Mouse (Mus musculus): ENCODE results near the gene Olfr466. TPM values are rescaled to one million over a fixed set of nuclear protein-coding genes. Genes with fewer than 3 reads are reported as not detected.

Olfr466 gene
- not detected for total RNA-seq (2021)

DNA sequence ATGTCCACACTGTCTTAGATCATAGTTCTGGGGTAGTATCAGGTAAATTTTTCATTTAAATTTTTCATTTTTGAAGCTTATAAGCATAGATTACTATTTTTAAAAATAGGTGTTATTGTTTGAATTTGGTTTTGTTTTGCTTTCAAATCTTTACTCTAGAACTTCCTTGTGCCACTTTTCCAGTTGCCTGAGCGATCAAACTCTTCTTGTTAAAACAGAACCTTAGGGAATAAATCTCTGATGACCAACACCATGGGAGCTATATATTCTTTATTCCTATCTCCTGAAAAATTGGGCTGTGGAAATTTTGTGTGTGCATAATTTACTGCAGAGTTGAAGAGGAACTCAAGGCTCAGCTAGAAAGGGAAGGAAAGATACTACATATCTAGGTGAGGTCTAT is at the start of gene Olfr466:
Gene Olfr466 (plus strand): TSS at position 301 of the 400 bp plus-strand sequence.
- DNase-seq (ENCODE audit: low spot score in 2 of 2), result no peak
- intact Hi-C loops (cut with DNase I), result no loop called here

GRCm38 (mm10) chr13:65100678-65101077 is 49.4 kb upstream of the Olfr466 start:
- DNase-seq (ENCODE audit: low spot score in 2 of 2), result no peak
- intact Hi-C loops (cut with DNase I), result no loop called here

DNA sequence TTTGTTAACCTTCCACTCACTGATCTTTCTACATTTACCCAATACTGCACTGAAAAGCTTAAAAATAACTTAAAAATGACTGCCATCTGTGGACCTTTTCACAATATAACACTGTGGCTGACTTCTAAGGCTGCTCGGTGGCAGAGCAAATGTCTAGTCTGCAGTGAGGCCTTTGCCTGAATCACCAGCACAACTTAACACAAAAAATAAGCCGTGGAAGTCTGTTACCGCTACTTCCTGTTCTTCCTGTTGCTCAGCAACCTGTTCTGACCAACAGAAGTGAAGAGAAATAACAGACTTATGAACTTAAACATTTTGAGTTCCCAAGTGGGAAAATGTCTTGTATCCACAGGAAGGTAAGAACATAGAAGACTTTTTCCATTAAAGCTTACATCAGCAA is 48.8 kb upstream of the Olfr466 start:
- no peak for DNase-seq (ENCODE audit: low spot score in 2 of 2)
- intact Hi-C loops (cut with DNase I), result no loop called here

- intact Hi-C loops (cut with DNase I), result loop anchor here (5.0 kb wide), 1 partner anchor 130 kb away; no protein-coding TSS in a partner anchor
- DNase-seq (ENCODE audit: low spot score in 2 of 2), result no peak
Observed at GRCm38 (mm10) chr13:65111961-65112360, 38.1 kb upstream of the Olfr466 start.

DNA sequence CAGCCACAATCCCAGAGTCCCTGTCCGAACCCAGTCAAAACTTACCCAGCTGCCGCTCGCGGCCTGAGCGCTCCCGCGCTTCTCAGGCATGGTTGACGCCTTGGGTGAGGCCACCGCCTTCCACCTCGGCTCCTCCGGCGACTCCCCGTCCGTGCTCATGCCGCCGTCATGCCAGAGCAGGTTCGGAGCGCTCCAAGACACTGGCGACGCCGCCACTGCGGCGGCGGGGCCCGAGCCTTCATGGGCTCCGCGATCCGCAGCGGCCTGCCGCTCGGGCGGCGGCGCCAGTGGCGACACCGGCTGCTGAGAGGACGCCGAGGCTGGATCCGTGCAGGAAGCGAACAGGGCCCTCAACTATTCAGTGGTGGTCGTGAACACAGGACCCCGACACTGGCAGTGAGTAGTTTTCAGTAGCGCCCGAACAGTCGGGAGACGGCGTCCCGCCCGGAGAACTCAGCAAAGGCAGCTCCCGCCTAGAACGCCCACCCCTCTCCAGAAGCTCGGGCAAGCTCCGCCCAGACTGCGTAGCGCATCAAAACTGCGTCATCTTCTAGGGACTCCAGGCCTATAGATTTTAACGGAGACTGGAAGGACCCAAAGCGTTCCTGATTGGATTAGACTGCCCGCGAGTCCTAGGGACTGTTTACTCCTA is 37.5 kb upstream of the Olfr466 start, which contains the start of gene Mfsd14b:
Gene Mfsd14b (minus strand): TSS at position 517 of the 652 bp plus-strand sequence.
- intact Hi-C loops (cut with DNase I), result loop anchor here (5.0 kb wide), 1 partner anchor 130 kb away; no protein-coding TSS in a partner anchor

DNA sequence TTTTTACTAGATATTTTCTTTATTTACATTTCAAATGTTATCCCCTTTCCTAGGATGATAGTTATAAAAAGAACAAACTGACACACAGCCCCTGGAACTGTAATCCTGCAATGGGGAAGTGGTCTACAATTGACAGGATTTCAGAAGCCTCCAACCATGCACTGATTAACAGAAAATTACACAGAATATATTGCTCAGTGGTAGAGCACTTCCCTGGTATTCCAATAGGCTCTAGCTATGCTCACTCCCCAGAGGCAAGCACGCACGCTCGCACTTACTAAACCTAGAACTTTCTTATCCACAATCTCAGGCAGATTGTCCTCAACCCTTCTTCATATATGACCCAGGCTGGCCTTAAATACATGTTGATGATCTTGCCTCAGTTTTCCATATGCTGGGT is 36.8 kb upstream of the Olfr466 start:
- intact Hi-C loops (cut with DNase I), result loop anchor here (5.0 kb wide), 1 partner anchor 129 kb away; no protein-coding TSS in a partner anchor

More for the DNA sequence above, 37.5 kb upstream of the Olfr466 start, which contains the start of gene Mfsd14b:
- peak; percentile 93 for DNase-seq (ENCODE audit: low spot score in 2 of 2)

GRCm38 (mm10) chr13:65120984-65121383 is 29.1 kb upstream of the Olfr466 start:
- no peak for DNase-seq (ENCODE audit: low spot score in 2 of 2)
- intact Hi-C loops (cut with DNase I), result no loop called here

More for the DNA sequence above, 36.8 kb upstream of the Olfr466 start:
- DNase-seq (ENCODE audit: low spot score in 2 of 2), result peak in 1 of 2 experiments; percentile 4

- no peak for DNase-seq (ENCODE audit: low spot score in 2 of 2)
- intact Hi-C loops (cut with DNase I), result no loop called here
Observed at GRCm38 (mm10) chr13:65122111-65122510, 27.9 kb upstream of the Olfr466 start.

DNA sequence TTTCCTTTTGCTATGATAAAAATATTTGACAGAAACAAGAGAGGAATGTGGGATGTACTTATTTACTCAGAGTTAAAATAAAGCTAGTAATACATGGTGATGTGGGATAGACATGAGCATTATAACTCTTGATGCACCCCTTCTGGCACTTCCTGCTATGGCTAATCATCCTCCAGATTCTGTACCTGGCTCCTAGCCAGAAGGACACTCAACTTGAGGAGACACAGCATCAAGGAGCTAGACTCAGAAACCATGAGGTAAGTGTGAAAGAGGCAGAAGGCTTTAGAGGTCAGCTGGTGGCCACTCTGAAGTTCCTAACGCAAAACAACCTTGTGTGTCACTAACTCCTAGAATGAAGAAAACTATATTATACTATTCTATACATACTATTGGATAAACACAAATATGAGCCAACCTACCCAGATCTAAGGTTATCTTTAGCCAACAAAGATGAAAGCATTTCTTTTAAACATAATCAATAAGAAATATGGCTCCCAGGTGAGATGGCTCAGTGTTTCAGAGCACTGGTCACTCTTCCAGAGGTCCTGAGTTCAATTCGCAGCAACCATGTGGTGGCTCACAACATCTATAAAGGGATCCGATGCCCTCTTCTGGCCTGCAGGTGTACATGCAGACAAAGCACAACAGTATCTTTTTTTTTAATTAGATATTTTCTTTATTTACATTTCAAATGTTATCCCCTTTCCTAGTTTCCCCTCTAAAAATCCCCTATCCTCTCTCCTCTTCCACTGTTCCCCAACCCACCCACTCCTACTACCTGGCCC is 22.8 kb upstream of the Olfr466 start:
- intact Hi-C loops (cut with DNase I), result no loop called here
- no peak for DNase-seq (ENCODE audit: low spot score in 2 of 2)

GRCm38 (mm10) chr13:65137789-65138188 is 12.3 kb upstream of the Olfr466 start, which contains the start of gene Olfr465-ps1:
Olfr465-ps1 (plus strand) TSS chr13:65138089.
- intact Hi-C loops (cut with DNase I), result no loop called here
- no peak for DNase-seq (ENCODE audit: low spot score in 2 of 2)

DNA sequence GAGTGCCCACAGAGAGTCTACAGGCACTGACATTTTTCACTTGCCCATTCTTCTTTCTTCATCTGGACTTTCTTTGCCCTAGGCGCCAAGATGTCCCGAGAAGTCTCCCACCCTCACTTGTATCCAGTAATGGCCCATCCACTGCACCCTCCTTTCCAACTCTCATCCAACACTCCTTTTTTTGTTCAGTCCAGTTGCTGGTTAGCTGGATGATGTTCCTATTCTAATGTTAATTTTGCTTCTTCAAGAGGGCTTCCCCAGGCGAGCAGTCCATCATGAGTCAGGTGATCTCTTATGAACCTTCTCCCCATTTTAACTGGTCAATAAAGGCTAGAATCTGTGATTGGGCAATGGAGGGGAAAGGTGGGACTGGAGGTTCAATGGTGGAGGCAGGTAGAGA is 24.1 kb downstream of the Olfr466 start:
- DNase-seq (ENCODE audit: low spot score in 2 of 2), result no peak
- intact Hi-C loops (cut with DNase I), result no loop called here

DNA sequence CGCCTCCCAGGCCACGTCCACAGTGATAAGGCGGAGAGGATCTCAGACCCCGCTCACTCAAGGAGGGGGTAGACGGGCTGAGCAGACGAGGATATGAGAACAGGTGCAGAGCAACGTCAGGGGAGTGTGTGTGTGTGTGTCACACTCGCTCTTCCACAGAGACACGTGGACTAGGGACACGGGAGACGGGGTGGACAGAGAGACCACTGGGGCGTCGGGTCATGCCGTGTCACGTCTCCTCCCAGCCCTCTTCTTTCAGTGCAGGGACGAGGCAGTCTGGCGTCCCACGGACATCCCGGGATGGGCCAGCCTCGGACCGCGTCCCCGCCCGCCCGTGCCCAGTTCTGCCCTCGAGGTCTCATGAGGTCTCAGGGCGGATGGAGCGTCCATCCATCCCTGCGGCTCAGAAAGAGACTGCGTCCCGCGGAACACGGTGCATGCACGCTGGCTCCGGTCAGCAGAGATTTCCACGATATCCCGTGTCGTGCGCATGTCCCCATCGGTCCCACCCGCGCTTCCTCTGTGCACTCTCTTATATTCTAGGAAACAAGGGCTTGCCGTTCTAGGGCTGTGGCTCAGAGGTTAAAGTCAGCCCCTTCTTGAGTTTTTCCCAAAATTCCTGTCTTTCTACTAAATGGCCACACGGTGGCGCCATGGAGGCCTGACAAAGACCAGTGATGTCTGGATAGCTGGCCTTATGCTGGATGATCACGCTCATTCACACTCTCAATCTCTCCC is 25.9 kb downstream of the Olfr466 start:
- peak; percentile 5 to 6 for DNase-seq (ENCODE audit: low spot score in 2 of 2)
- intact Hi-C loops (cut with DNase I), result no loop called here

DNA sequence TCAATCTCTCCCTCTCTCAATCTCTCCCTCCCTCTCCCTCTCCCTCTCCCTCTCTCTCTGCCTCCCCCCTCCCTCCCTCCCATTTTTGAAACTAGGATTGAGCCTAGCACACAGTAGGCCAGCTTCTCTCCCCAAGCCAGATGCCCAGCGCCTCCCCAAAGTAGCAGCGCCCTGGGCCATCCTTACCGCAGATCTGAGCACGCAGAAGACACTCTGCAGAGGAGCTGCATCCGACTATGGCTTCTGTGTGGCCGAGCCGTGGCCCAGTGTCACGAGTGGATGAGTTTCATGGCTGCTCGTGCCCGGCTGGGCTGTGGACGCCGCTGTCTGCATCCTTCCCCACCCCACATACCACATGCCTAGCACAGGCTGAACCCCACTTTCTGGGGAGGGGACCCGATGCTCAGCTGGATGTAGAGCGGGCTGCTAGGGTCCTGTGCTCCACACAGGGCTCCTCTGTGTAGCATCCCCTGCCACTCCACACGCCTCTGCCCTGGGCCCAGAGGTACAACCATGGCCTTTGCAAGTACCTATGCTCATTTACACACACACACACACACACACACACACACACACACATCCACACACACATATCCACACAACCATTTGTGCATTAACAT is 26.5 kb downstream of the Olfr466 start:
- DNase-seq (ENCODE audit: low spot score in 2 of 2), result no peak
- intact Hi-C loops (cut with DNase I), result no loop called here

- intact Hi-C loops (cut with DNase I), result no loop called here
- DNase-seq (ENCODE audit: low spot score in 2 of 2), result no peak
Observed at GRCm38 (mm10) chr13:65200667-65201066, 50.6 kb downstream of the Olfr466 start.

Other genes with a start within 250 kb of the Olfr466 start
- 1 to 10 TPM; 4.9 to 6.0 TPM for gene Cntnap3, start 246.3 kb upstream of the Olfr466 start, total RNA-seq (2021)
- not detected for gene Spata31, start 232.8 kb upstream of the Olfr466 start, total RNA-seq (2021)
- gene Spata31d1c, start 117.2 kb upstream of the Olfr466 start, total RNA-seq (2021), result under 1 TPM in 1 of 2 experiments, not detected in 1; 0.10 TPM
- gene Prss47, start 97.5 kb upstream of the Olfr466 start, total RNA-seq (2021), result not detected
- gene Mfsd14b, start 37.3 kb upstream of the Olfr466 start, total RNA-seq (2021), result 10 to 100 TPM; 43.4 to 45.4 TPM
- not detected for gene Olfr465-ps1, start 12.2 kb upstream of the Olfr466 start, total RNA-seq (2021)
- gene Nlrp4f, start 55.7 kb downstream of the Olfr466 start, total RNA-seq (2021), result under 1 TPM; 0.35 to 0.50 TPM
- gene Gm10775, start 109.3 kb downstream of the Olfr466 start, total RNA-seq (2021), result under 1 TPM; 0.45 to 0.52 TPM
- 10 to 100 TPM; 53.9 to 72.1 TPM for gene Zfp369, start 128.6 kb downstream of the Olfr466 start, total RNA-seq (2021)

Measured in left cerebral cortex, postnatal 36 days (tissue).